Mouse (Mus musculus): ENCODE measurements at regions not wholly inside any gene's neighbourhood (a gene's known extent, or its start where the extent isn't known, plus 50 kb on each side); places are given as distances from the start of the nearest gene placed in this dataset.

- WGBS = 82% methylated on average over 6 of the region's 6 CpGs
- H3K9ac ChIP-seq (replicated peaks; ENCODE audit: low read depth, low read length) = no peak overlapping the region
- H3K36me3 ChIP-seq (ENCODE audit: control insufficient read depth, insufficient read depth) = no peaks in the 10 kb centered on the region
- no peak overlapping the region for H3K4me2 ChIP-seq (ENCODE audit: low read length)
- no peaks in the 10 kb centered on the region for H3K4me1 ChIP-seq (replicated peaks; ENCODE audit: control insufficient read depth, insufficient read depth, low read length)
- no peak for ATAC-seq
- no peaks in the 10 kb centered on the region; the same call in 1 of the 2 replicates for H3K9me3 ChIP-seq (ENCODE audit: control insufficient read depth, low read length)
- no peak overlapping the region for H3K4me3 ChIP-seq (replicated peaks; ENCODE audit: low read length)
- no peaks in the 10 kb centered on the region for H3K27me3 ChIP-seq (replicated peaks; ENCODE audit: control insufficient read depth, insufficient read depth, low read length)
- H3K27ac ChIP-seq (ENCODE audit: low read length) = no peak overlapping the region
Measured at GRCm38 (mm10) chr14:105056171-105056570, 121.0 kb downstream of the Rbm26 start.

- Histone ChIP-seq H3K4me3 (replicated peaks; ENCODE audit: low read length) (no peak overlapping the region), H3K9ac (replicated peaks; ENCODE audit: low read depth, low read length) (no peak overlapping the region), H3K4me1 (replicated peaks; ENCODE audit: control insufficient read depth, insufficient read depth, low read length) (0 out of 2 replicates have a peak, but pooled peaks cover 2% of the 10 kb centered on the region), H3K27ac (ENCODE audit: low read length) (no peak overlapping the region), H3K9me3 (ENCODE audit: control insufficient read depth, low read length) (no peaks in the 10 kb centered on the region), H3K36me3 (ENCODE audit: control insufficient read depth, insufficient read depth) (no peaks in the 10 kb centered on the region), H3K27me3 (replicated peaks; ENCODE audit: control insufficient read depth, insufficient read depth, low read length) (no peaks in the 10 kb centered on the region), H3K4me2 (ENCODE audit: low read length) (no peak overlapping the region)
- ATAC-seq = no peak
Measured at GRCm38 (mm10) chr14:105038798-105039197, 138.3 kb downstream of the Rbm26 start.

GRCm38 (mm10) chr14:105034712-105035377 is 142.3 kb downstream of the Rbm26 start:
- H3K4me3 ChIP-seq (replicated peaks; ENCODE audit: low read length) = no peak overlapping the region
- WGBS = 39% methylated on average over 14 of the region's 14 CpGs
- no peak overlapping the region for H3K27ac ChIP-seq (ENCODE audit: low read length)
- no peak overlapping the region for H3K9ac ChIP-seq (replicated peaks; ENCODE audit: low read depth, low read length)
- no peaks in the 10 kb centered on the region for H3K36me3 ChIP-seq (ENCODE audit: control insufficient read depth, insufficient read depth)
- peak; percentile 58; the same call in 1 of the 2 replicates for ATAC-seq
- H3K27me3 ChIP-seq (replicated peaks; ENCODE audit: control insufficient read depth, insufficient read depth, low read length) = no peaks in the 10 kb centered on the region
- peak overlapping the region; percentile 15 for H3K4me2 ChIP-seq (ENCODE audit: low read length)
- H3K9me3 ChIP-seq (ENCODE audit: control insufficient read depth, low read length) = no peaks in the 10 kb centered on the region
- 0 out of 2 replicates have a peak, but pooled peaks cover 2% of the 10 kb centered on the region for H3K4me1 ChIP-seq (replicated peaks; ENCODE audit: control insufficient read depth, insufficient read depth, low read length)

- Histone ChIP-seq H3K4me1 (replicated peaks; ENCODE audit: control insufficient read depth, insufficient read depth, low read length) (no peaks in the 10 kb centered on the region), H3K9ac (replicated peaks; ENCODE audit: low read depth, low read length) (no peak overlapping the region), H3K36me3 (ENCODE audit: control insufficient read depth, insufficient read depth) (no peaks in the 10 kb centered on the region), H3K9me3 (ENCODE audit: control insufficient read depth, low read length) (no peaks in the 10 kb centered on the region), H3K4me3 (replicated peaks; ENCODE audit: low read length) (no peak overlapping the region), H3K27ac (ENCODE audit: low read length) (no peak overlapping the region), H3K27me3 (replicated peaks; ENCODE audit: control insufficient read depth, insufficient read depth, low read length) (no peaks in the 10 kb centered on the region), H3K4me2 (ENCODE audit: low read length) (no peak overlapping the region)
- 63% methylated on average over 6 of the region's 6 CpGs for WGBS
- ATAC-seq = no peak
Measured at GRCm38 (mm10) chr14:105019971-105020370, 157.2 kb downstream of the Rbm26 start.

- ATAC-seq = peak; percentile 45; the same call in 1 of the 2 replicates
- Histone ChIP-seq H3K4me2 (ENCODE audit: low read length) (peak overlapping the region; percentile 17; the same call in 1 of the 2 replicates), H3K36me3 (ENCODE audit: control insufficient read depth, insufficient read depth) (no peaks in the 10 kb centered on the region), H3K4me3 (replicated peaks; ENCODE audit: low read length) (no peak overlapping the region), H3K9ac (replicated peaks; ENCODE audit: low read depth, low read length) (no peak overlapping the region), H3K27ac (ENCODE audit: low read length) (no peak overlapping the region), H3K4me1 (replicated peaks; ENCODE audit: control insufficient read depth, insufficient read depth, low read length) (no peaks in the 10 kb centered on the region), H3K9me3 (ENCODE audit: control insufficient read depth, low read length) (no peaks in the 10 kb centered on the region), H3K27me3 (replicated peaks; ENCODE audit: control insufficient read depth, insufficient read depth, low read length) (no peaks in the 10 kb centered on the region)
- WGBS = 45% methylated on average over 17 of the region's 17 CpGs
Measured at GRCm38 (mm10) chr14:105016089-105016846, 160.9 kb downstream of the Rbm26 start.

- no peak for ATAC-seq
- Histone ChIP-seq H3K4me2 (ENCODE audit: low read length) (no peak overlapping the region), H3K9me3 (ENCODE audit: control insufficient read depth, low read length) (no peaks in the 10 kb centered on the region), H3K27me3 (replicated peaks; ENCODE audit: control insufficient read depth, insufficient read depth, low read length) (no peaks in the 10 kb centered on the region), H3K9ac (replicated peaks; ENCODE audit: low read depth, low read length) (no peak overlapping the region), H3K27ac (ENCODE audit: low read length) (no peak overlapping the region), H3K4me3 (replicated peaks; ENCODE audit: low read length) (no peak overlapping the region), H3K4me1 (replicated peaks; ENCODE audit: control insufficient read depth, insufficient read depth, low read length) (no peaks in the 10 kb centered on the region), H3K36me3 (ENCODE audit: control insufficient read depth, insufficient read depth) (no peaks in the 10 kb centered on the region)
- WGBS = 75% methylated on average over 2 of the region's 2 CpGs
Measured at GRCm38 (mm10) chr14:105015278-105015677, 161.8 kb downstream of the Rbm26 start.

GRCm38 (mm10) chr14:105010742-105011141 is 166.4 kb downstream of the Rbm26 start:
- H3K36me3 ChIP-seq (ENCODE audit: control insufficient read depth, insufficient read depth) = no peaks in the 10 kb centered on the region
- H3K4me2 ChIP-seq (ENCODE audit: low read length) = no peak overlapping the region
- H3K27me3 ChIP-seq (replicated peaks; ENCODE audit: control insufficient read depth, insufficient read depth, low read length) = no peaks in the 10 kb centered on the region
- no peak overlapping the region for H3K27ac ChIP-seq (ENCODE audit: low read length)
- H3K4me3 ChIP-seq (replicated peaks; ENCODE audit: low read length) = no peak overlapping the region
- no peak for ATAC-seq
- no peaks in the 10 kb centered on the region for H3K4me1 ChIP-seq (replicated peaks; ENCODE audit: control insufficient read depth, insufficient read depth, low read length)
- H3K9me3 ChIP-seq (ENCODE audit: control insufficient read depth, low read length) = no peaks in the 10 kb centered on the region
- no peak overlapping the region for H3K9ac ChIP-seq (replicated peaks; ENCODE audit: low read depth, low read length)

- no peak for ATAC-seq
- no peak overlapping the region for H3K4me3 ChIP-seq (replicated peaks; ENCODE audit: low read length)
- WGBS = 80% methylated on average over 2 of the region's 2 CpGs
Measured at GRCm38 (mm10) chr14:105008331-105008730, 168.8 kb downstream of the Rbm26 start.

GRCm38 (mm10) chr14:104994066-104994465 is 183.1 kb downstream of the Rbm26 start:
- no peak overlapping the region for H3K4me3 ChIP-seq (replicated peaks; ENCODE audit: low read length)
- H3K4me2 ChIP-seq (ENCODE audit: low read length) = no peak overlapping the region
- H3K27ac ChIP-seq (ENCODE audit: low read length) = no peak overlapping the region
- H3K9ac ChIP-seq (replicated peaks; ENCODE audit: low read depth, low read length) = no peak overlapping the region
- no peaks in the 10 kb centered on the region for H3K27me3 ChIP-seq (replicated peaks; ENCODE audit: control insufficient read depth, insufficient read depth, low read length)
- 92% methylated on average over 3 of the region's 3 CpGs for WGBS
- no peaks in the 10 kb centered on the region for H3K36me3 ChIP-seq (ENCODE audit: control insufficient read depth, insufficient read depth)
- no peaks in the 10 kb centered on the region for H3K9me3 ChIP-seq (ENCODE audit: control insufficient read depth, low read length)
- no peaks in the 10 kb centered on the region for H3K4me1 ChIP-seq (replicated peaks; ENCODE audit: control insufficient read depth, insufficient read depth, low read length)
- ATAC-seq = no peak

More at GRCm38 (mm10) chr14:105008331-105008730, 168.8 kb downstream of the Rbm26 start:
- H3K36me3 ChIP-seq (ENCODE audit: control insufficient read depth, insufficient read depth) = no peaks in the 10 kb centered on the region
- H3K4me1 ChIP-seq (replicated peaks; ENCODE audit: control insufficient read depth, insufficient read depth, low read length) = no peaks in the 10 kb centered on the region
- no peak overlapping the region for H3K9ac ChIP-seq (replicated peaks; ENCODE audit: low read depth, low read length)
- H3K27ac ChIP-seq (ENCODE audit: low read length) = no peak overlapping the region
- H3K27me3 ChIP-seq (replicated peaks; ENCODE audit: control insufficient read depth, insufficient read depth, low read length) = no peaks in the 10 kb centered on the region
- no peak overlapping the region for H3K4me2 ChIP-seq (ENCODE audit: low read length)
- H3K9me3 ChIP-seq (ENCODE audit: control insufficient read depth, low read length) = no peaks in the 10 kb centered on the region
